Mouse (Mus musculus): ENCODE data around the gene Sox14. TPM values are rescaled to one million over a fixed set of nuclear protein-coding genes. Genes with fewer than 3 reads are reported as not detected.

Sox14 gene
- not detected for total RNA-seq (2022)

DNA sequence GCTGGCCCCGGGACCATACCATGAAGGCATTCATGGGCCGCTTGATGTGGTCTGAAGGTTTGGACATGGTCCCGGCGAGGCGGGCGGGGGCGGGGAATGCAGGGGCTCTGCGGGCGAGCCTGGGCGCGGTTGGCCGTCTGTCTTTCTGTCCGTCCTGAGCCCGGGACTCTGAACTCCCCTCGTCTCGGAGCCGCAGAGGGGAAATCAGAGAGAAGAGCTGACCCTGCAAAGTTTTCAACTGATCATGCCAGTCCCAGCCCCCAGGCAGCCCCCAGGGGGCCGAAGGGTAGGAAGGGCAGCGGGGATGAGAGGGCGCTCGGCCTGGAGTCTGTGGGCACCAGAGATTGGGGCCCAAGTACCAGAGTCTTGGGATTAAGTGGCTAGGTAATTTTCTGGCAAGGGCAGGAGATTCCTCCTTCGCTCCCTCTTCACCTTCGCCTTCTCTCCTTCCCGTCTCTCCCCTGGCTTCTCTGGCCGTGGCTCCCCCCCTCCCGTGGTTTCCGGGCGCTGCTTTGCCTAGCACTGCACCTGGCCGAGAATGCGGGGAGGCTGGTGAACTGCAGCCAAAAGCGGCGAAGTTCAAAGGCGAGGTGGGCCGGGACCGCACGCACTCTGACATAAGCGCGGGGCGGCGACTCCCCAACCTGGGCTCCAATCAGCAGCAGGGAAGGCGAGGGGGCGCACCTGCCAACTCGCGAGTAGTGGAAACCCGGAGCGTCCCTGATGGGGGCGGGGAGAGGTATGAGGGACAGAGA lies at the start of gene Sox14:
Gene Sox14, minus strand, starts transcription at position 553 of the 755 bp plus-strand sequence.
- DNase-seq (ENCODE audit: low spot score in 2 of 2): no peak

GRCm38 (mm10) chr9:99879311-99879710 lies 3.3 kb upstream of the Sox14 start:
- DNase-seq (ENCODE audit: low spot score in 2 of 2): no peak

DNA sequence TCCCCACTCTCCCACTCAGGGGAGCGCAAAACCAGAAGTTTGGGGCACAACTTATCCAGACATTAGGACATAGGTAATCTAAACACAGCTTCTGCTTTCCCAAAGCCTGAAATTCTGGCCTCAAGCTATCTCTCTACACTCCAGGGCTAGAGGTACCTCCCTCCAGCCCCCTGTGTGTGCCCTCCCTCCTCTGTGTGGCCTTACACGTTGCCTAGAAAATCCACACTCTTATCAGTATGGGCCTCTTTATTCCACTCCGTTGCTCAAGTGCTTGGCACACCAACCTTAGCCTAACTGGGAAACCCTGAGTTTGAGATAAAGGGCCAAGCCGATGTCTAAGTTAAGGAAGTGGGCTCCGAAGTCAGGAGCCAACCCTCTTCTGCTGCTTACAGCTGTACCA lies 2.6 kb upstream of the Sox14 start:
- DNase-seq (ENCODE audit: low spot score in 2 of 2): no peak

DNA sequence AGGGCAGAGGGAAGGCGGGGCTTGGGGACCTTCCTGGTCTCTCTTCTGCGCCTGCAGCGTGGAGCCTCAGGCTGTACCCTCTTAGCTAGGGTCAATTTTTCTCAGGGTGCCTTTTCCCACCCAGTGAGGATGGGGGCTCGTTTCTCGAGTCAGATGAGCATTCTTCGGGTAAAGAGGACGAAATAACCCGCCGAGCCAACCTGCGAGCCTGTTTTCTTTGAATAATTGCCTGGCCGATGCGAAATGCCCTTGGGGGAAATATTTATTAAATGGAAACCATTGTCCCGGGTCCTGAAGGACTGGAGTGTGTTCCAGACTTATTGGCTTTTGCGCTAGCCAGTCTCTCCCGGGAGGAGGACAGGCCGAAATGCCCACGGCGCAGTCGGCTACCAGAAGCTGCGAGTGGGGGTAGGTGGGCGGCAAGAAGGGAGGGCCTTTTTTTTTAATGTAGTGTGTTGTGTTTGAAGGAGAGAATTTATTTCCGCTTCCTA lies 1.1 kb upstream of the Sox14 start:
- no peak for DNase-seq (ENCODE audit: low spot score in 2 of 2)

DNA sequence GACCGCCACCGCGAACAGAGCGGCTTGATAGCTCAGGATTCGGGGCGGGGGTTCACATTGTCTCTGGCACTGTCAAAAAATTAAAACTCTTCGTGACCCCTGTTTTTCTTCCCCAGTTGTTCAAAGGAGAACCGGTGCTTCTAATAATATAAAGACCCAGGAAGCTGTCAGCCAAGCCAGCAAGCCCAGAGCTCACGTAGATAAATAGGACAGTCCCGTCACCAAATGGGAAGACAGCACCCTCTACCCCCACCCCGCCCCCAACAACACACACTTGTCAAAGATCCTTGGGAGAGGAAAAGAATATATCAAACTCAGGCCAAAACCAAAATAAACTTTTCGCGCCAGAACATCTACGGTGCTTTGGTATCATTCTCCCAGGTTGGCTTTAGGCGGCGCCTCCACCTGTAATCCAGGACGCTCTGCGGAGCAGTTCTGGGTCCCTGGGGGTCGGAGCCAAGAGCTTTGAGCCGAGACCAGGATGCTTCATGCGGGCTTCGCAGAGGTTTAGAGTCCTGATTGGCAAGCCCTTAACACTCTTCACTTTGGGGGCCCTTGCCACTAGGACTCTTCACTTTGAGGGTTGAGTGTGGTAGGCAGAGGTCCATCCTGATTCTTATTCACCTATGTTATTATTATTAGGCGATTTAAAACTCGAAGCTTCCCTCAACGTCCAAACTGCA lies 544 bp upstream of the Sox14 start:
- DNase-seq (ENCODE audit: low spot score in 2 of 2): no peak

- no peak for DNase-seq (ENCODE audit: low spot score in 2 of 2)
Observed at GRCm38 (mm10) chr9:99874735-99875617, 994 bp downstream of the Sox14 start.

DNA sequence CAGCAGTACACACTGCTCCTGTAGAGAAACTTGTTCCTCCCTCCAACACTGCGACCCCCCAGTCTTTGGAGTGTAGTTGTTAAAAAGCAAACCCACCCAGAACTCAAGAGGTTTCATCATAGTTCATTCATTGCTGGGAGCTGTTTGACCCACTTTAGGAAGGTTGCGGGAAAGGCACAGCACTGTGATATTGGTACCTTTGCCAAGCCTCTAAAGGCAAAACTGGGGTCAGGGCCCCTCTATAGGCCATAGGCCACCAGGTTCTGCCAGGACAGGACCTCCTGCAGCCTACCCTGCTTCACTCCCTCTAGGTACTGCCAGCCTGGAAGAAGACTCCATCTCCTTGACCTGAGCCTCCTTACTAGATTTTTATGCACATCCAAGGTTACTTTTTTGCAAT lies 2.2 kb downstream of the Sox14 start:
- DNase-seq (ENCODE audit: low spot score in 2 of 2): no peak

- no peak for DNase-seq (ENCODE audit: low spot score in 2 of 2)
Observed at GRCm38 (mm10) chr9:99873116-99873620, 2.8 kb downstream of the Sox14 start.

DNA sequence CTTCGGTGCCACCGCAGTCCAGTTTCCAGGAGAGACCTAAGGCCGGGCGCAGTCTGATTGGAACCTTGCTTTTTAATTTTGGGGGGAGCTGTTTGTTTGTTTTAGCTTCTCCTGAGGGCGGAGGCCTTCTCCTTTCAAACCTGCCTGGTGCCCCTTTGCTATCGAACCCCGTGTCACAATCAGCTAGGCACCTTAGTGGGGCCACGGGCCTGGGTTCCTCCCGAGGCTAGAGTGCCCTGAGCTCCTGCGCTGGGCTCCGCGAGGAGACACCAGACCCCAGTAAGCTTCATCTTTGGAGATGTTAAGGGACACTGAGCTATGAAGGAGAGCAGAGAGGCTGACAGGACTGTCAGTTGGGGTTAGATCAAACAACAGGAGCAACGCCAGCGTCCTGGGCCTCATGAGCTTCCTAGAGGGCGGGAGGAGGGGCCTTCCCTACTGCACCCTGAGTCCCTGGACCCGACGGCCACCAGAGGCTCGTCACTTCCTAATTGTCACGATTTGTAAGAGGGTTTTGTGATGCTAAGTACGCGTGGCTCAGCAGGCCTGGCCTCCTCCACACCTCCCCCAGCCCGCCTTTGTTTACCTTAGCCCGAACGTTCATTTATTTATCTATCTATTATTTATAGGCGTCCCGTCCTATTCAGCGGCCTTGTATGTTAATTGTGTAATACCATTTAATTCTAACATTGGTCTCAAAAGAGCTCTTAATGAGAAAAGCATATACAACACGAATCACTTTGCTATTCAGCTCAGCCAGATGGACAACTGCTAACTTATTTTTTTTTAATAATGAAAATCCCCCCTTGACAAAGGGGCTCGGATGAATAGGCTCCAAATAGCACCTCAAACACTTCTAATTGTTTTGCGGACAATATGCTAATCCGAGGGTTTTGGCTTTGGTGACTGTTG lies 3.5 kb downstream of the Sox14 start:
- DNase-seq (ENCODE audit: low spot score in 2 of 2): no peak

GRCm38 (mm10) chr9:99871556-99872203 lies 4.3 kb downstream of the Sox14 start:
- no peak for DNase-seq (ENCODE audit: low spot score in 2 of 2)

DNA sequence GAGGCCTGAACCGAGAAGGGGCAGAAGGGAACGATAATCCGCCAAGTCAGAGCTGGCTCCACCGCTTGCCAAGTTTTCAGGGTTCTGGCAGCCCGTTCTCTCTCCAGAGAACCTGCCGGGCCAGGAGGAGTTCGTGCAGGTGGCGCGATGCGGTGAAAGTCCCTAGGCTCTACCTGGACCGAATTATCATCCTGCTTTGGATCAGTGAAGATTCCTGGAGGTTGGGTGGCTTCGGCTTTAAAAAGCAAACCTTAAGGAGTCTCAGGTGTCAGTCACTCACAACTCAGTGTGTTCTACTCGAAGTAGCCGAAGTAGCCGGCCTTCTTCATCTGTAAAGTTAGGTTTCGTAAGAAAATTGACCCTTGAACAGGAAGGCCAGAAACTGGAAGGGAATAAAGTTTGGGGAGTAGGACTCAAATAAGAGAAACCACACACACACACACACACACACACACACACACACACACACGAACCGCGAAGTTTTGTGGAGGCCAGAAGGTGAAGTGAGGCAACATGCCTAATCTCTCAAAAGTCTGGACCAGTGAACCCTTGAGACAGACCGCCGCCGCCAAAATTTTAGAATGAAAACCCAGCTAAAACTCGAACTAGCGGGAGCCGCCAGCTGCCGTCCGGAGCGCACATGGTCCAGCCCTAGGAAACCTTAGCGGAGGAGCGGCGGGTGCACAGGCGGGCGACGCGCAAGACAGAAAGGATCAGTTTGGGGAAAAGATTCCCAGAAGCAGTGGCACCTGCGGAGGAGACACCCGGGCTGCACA lies 5.0 kb downstream of the Sox14 start:
- no peak for DNase-seq (ENCODE audit: low spot score in 2 of 2)

- DNase-seq (ENCODE audit: low spot score in 2 of 2): no peak
Observed at GRCm38 (mm10) chr9:99869936-99870779, 5.8 kb downstream of the Sox14 start.

DNA sequence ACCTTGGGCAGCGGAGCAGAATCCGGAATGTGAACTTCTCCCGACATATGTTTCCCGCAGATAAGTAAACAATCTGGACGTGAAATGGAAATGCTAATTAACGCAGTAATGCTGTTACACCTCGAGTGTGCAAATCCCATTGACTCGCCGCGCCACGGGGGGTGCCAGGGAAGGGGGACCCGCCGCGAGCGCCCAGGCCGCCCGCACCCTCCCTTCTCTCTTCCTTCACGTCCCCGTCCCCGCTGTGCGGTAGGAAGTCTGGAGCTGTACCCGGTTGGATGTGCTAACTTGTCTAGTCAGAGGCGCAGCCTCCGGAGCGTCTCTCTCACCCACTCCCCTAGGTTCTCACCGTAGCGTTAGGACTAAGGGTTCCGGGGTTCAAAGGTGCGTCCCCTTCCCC lies 6.7 kb downstream of the Sox14 start:
- no peak for DNase-seq (ENCODE audit: low spot score in 2 of 2)

GRCm38 (mm10) chr9:99868606-99869005 lies 7.4 kb downstream of the Sox14 start:
- no peak for DNase-seq (ENCODE audit: low spot score in 2 of 2)

DNA sequence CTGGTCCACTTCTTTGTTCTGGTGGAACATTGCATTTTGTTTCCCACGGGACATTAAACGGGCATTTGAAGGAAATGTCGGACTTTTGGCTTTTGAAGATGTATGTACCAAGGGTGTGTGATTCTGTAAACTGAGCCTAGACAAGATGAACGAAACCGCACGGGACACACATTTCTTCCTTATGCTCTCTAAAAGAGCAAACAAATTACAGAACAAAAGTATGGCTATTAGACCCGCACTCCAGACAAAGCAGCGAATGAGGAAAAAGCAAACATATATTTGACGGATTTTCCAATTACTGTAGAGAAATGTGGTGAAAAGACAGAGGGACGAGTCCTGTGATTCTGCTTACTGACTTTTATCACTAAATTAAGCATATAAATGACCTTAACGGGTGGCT lies 7.9 kb downstream of the Sox14 start:
- DNase-seq (ENCODE audit: low spot score in 2 of 2): no peak

- DNase-seq (ENCODE audit: low spot score in 2 of 2): no peak
Observed at GRCm38 (mm10) chr9:99862936-99863335, 13.0 kb downstream of the Sox14 start.

DNA sequence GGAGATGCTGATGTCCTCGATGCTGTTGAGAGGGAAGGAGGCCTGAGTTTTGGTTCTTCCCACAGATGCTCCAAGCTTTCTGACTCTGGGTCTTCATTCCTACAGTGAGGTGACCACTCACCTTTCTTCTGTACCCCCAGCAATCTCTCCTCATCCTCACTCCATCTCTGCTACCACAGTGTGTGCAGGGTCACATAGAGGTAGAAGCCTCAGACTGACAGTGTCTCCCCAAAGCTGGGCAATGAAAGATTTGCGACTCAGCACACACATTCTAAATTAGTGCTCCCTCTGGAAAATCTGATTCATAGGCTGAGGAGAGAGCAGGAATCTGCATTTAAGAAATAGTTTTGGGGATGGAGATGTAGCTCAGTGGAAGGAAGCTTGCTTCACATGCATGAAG lies 21.5 kb downstream of the Sox14 start:
- DNase-seq (ENCODE audit: low spot score in 2 of 2): no peak

- DNase-seq (ENCODE audit: low spot score in 2 of 2): no peak
Observed at GRCm38 (mm10) chr9:99853356-99853755, 22.6 kb downstream of the Sox14 start.
